Mouse (Mus musculus): ENCODE measurements around the gene Rom1.

DNA sequence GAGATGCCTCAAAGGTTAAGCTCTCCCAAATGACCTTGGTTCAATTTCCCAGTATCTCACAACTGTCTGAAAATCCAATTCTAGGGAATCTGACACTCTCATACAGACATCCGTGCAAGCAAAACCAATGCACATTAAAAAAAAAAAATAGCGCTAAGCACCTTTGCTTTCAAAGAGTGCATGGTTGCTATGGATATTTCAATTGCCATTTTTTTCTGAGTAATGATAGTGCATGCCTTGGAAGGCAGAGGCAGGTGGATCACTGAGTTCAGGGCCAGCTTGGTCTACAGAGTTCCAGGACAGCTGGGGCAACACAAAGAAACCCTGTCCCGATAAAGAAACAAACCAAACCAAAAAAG, 48.1 kb downstream of the Rom1 start:
- TF ChIP-seq CTCF (IDR thresholded peaks at IDR 0.05; ENCODE audit: borderline replicate concordance, insufficient read depth, low read depth, low read length) (no peak), POLR2A (IDR thresholded peaks at IDR 0.05; ENCODE audit: borderline replicate concordance, insufficient read depth, low read length) (no peak)

Measured in cerebellum, adult 2 months (tissue).